Mouse (Mus musculus): Measurements from ENCODE around the gene Npas4.

GRCm38 (mm10) chr19:5037678-5038571 lies 47.8 kb upstream of the Npas4 start:
- TF ChIP-seq E2F4 (IDR thresholded peaks at IDR 0.05; ENCODE audit: insufficient read depth), result no peak
- TF ChIP-seq TCF3 (IDR thresholded peaks at IDR 0.05; ENCODE audit: insufficient read length, low read depth), result no peak
- no peak for TF ChIP-seq POLR2A (IDR thresholded peaks at IDR 0.05; ENCODE audit: insufficient read length, low read depth)
- TF ChIP-seq MAX (IDR thresholded peaks at IDR 0.05; ENCODE audit: low read depth), result no peak
- TF ChIP-seq MYOG (IDR thresholded peaks at IDR 0.05; ENCODE audit: control insufficient read depth in 1 of 3, insufficient read depth in 1 of 3, insufficient read length in 2 of 3, low read depth in 2 of 3), result no peak
- TF ChIP-seq USF1 (IDR thresholded peaks at IDR 0.05; ENCODE audit: low read depth), result no peak
- no peak for TF ChIP-seq POLR2AphosphoS2 (IDR thresholded peaks at IDR 0.05; ENCODE audit: insufficient read length, low read depth)
- TF ChIP-seq TCF12 (IDR thresholded peaks at IDR 0.05; ENCODE audit: insufficient read depth, poor library complexity, severe bottlenecking), result no peak

All from myocyte (in vitro differentiated cells).